Mouse (Mus musculus): Measurements from ENCODE around the gene Gm20795. TPM values are rescaled to one million over a fixed set of nuclear protein-coding genes. Genes with fewer than 3 reads are reported as not detected.
"Not testable (repeated sequence)": the region's sequence is repeated elsewhere in the genome, so short reads cannot be mapped to it uniquely, and the experiment has no call there.

Gene Gm20795
- polyA plus RNA-seq (2012; rRNA removed) = not detected in 2 replicates

DNA sequence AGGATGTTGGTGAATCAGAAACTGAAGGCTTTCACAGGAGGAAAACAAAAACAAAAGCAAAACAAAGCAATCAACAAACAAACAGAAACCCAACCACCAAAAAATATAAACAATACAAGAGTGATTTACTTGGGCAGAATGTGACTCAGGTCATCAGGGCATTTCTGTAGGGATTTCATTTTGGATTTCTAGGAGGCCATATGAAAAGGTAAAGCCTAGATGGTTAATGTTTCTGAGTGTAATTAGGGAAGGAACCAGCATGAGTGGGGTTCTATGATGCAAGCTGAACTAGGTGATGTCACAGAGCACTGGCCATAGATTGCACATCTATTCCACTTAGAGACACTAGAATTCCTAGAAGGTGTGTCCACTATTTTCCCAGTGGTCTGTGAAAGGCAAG is at the start of gene Gm20795:
Gm20795 (plus strand) TSS at position 301 of the 400 bp plus-strand sequence.
- H3K4me1 ChIP-seq (ENCODE audit: control insufficient read depth, insufficient read depth, insufficient read length); H3K36me3 ChIP-seq (ENCODE audit: control insufficient read depth, insufficient read depth, low read length); DNase-seq (ENCODE audit: low read depth in 1 of 2, low spot score in 2 of 2); H3K4me3 ChIP-seq (ENCODE audit: extremely low read depth, insufficient read depth, insufficient read length); H3K27me3 ChIP-seq (ENCODE audit: control insufficient read depth, insufficient read depth, low read length); H3K27ac ChIP-seq (ENCODE audit: insufficient read depth, low read length): not testable (repeated sequence)

DNA sequence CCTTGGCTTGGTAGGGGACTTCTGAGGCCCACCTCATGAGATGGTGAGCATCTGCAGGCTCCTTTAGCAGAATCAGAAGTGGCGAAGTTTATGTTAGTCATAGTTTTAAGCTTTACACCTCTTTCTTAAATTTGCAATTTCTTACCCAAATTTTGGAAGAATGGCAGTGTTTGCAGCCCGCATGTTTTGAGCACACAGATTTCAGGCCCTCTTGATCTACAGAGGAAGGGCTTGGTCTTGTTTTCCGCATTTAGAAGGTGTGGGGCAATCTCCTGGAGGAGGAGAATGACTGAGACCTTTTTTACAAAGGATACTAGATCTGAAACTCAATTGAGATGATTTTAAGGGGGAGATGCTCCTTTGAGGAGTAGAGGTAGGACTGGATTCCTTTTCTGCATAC is 29.0 kb upstream of the Gm20795 start, which contains the start of gene Gm21797:
Gm21797 (minus strand) TSS at position 101 of the 400 bp plus-strand sequence.
- H3K27me3 ChIP-seq (ENCODE audit: control insufficient read depth, insufficient read depth, low read length); H3K4me1 ChIP-seq (ENCODE audit: control insufficient read depth, insufficient read depth, insufficient read length); DNase-seq (ENCODE audit: low read depth in 1 of 2, low spot score in 2 of 2); H3K27ac ChIP-seq (ENCODE audit: insufficient read depth, low read length); H3K36me3 ChIP-seq (ENCODE audit: control insufficient read depth, insufficient read depth, low read length); H3K4me3 ChIP-seq (ENCODE audit: extremely low read depth, insufficient read depth, insufficient read length): not testable (repeated sequence)
- WGBS = no CpG with 5 or more reads among the region's 3 CpGs

Other genes starting within 250 kb of the Gm20795 start
- gene Gm21852, start 152.9 kb upstream of the Gm20795 start, polyA plus RNA-seq (2012; rRNA removed) = not detected in 2 replicates
- not detected in 2 replicates for gene Gm21797, start 29.1 kb upstream of the Gm20795 start, polyA plus RNA-seq (2012; rRNA removed)